8 mouse cellular contexts compared by ENCODE assay signal in genomic region chr11:24049226-24050031, GRCm38 (mm10). TPM values are rescaled to one million over a fixed set of nuclear protein-coding genes. Genes with fewer than 3 reads are reported as not detected.
DNase-seq lines count a peak whose midpoint lies in the region; ATAC-seq lines count a peak whose summit lies in the region.

No protein-coding gene starts in this region.

- peak; percentile 82 for ATAC-seq in intestine, embryonic 15.5 days
- no peak for ATAC-seq in inflammation-experienced regulatory T-cells, adult 6 months

- no peak overlapping the region for H3K27ac ChIP-seq in intestine, embryonic 15.5 days
- peak overlapping the region; percentile 89 for H3K27ac ChIP-seq in midbrain, embryonic 10.5 days (replicated peaks)

- peak; percentile 64 to 93 for DNase-seq in adrenal gland, adult (ENCODE audit: inconsistent age in 2 of 2, low spot score in 1 of 2)
- DNase-seq in embryo, embryonic 10 days (ENCODE audit: low spot score), result peak; percentile 92
- peak; percentile 76 for DNase-seq in gastrocnemius, postnatal 14 days
- DNase-seq in left cerebral cortex, postnatal 25 days (ENCODE audit: low spot score in 2 of 2), result peak; percentile 84 to 85
- DNase-seq in midbrain, embryonic 10.5 days (ENCODE audit: low spot score), result peak; percentile 92
- DNase-seq in right cerebral cortex, postnatal 4 days, result peak; percentile 92

- H3K36me3 ChIP-seq in intestine, embryonic 15.5 days, result no peaks in the 10 kb centered on the region
- H3K36me3 ChIP-seq in midbrain, embryonic 10.5 days, result no peaks in the 10 kb centered on the region

- no peaks in the 10 kb centered on the region for H3K27me3 ChIP-seq in intestine, embryonic 15.5 days (replicated peaks)
- peaks cover 34% of the 10 kb centered on the region for H3K27me3 ChIP-seq in midbrain, embryonic 10.5 days (ENCODE audit: low read depth, poor library complexity, severe bottlenecking)

- 0 out of 2 replicates have a peak, but pooled peaks cover 3% of the 10 kb centered on the region for H3K4me1 ChIP-seq in intestine, embryonic 15.5 days (replicated peaks)
- peaks cover 5% of the 10 kb centered on the region for H3K4me1 ChIP-seq in midbrain, embryonic 10.5 days

- H3K9ac ChIP-seq in intestine, embryonic 15.5 days, result peak overlapping the region; percentile 60

- H3K9me3 ChIP-seq in intestine, embryonic 15.5 days, result no peaks in the 10 kb centered on the region
- no peaks in the 10 kb centered on the region for H3K9me3 ChIP-seq in midbrain, embryonic 10.5 days (replicated peaks)

- intact Hi-C loops in gastrocnemius, postnatal 14 days (cut with DNase I; ENCODE audit: low total_unique reads), result no loop called here
- intact Hi-C loops in left cerebral cortex, postnatal 25 days (cut with DNase I), result loop anchor here (5.0 kb wide), 1 partner anchor 72 kb away; no protein-coding TSS in a partner anchor

- H3K4me2 ChIP-seq in intestine, embryonic 15.5 days (replicated peaks), result peak overlapping the region; percentile 78

- H3K4me3 ChIP-seq in intestine, embryonic 15.5 days (replicated peaks), result peak overlapping the region; percentile 56
- peak overlapping the region; percentile 57 for H3K4me3 ChIP-seq in midbrain, embryonic 10.5 days

- 5% methylated on average over 28 of the region's 28 CpGs for WGBS in intestine, embryonic 15.5 days
- WGBS in midbrain, embryonic 10.5 days, result 5% methylated on average over 28 of the region's 28 CpGs

RNA-seq across cellular contexts. Expression of gene A830031A19Rik, which starts 25.4 kb away (rescaled TPM):
- total RNA-seq in gastrocnemius, postnatal 14 days (2021), result not detected
- polyA plus RNA-seq in intestine, embryonic 15.5 days (2015; fragmentation: Nextera tagmentation; extraction: Ambion mirVana), result not detected in 2 replicates
- total RNA-seq in left cerebral cortex, postnatal 25 days (2021), result 1 to 10 TPM; 1.0 to 1.4 TPM
- polyA plus RNA-seq in midbrain, embryonic 10.5 days (2016; fragmentation: Nextera tagmentation; extraction: Ambion mirVana), result not detected in 2 replicates
- polyA plus RNA-seq in inflammation-experienced regulatory T-cells, adult 6 months (2017; shearing (Covaris generic)), result not detected

RNA-seq across cellular contexts. Expression of gene Bcl11a, which starts 28.4 kb away (rescaled TPM):
- total RNA-seq in gastrocnemius, postnatal 14 days (2021), result under 1 TPM; 0.04 to 0.18 TPM
- 17.3 and 19.7 TPM in 2 replicates for polyA plus RNA-seq in intestine, embryonic 15.5 days (2015; fragmentation: Nextera tagmentation; extraction: Ambion mirVana)
- total RNA-seq in left cerebral cortex, postnatal 25 days (2021), result 100 to 1,000 TPM in 1 of 2 experiments, 10 to 100 TPM in 1; 94.7 to 104 TPM
- 15.8 and 33.2 TPM in 2 replicates for polyA plus RNA-seq in midbrain, embryonic 10.5 days (2016; fragmentation: Nextera tagmentation; extraction: Ambion mirVana)
- polyA plus RNA-seq in inflammation-experienced regulatory T-cells, adult 6 months (2017; shearing (Covaris generic)), result under 1 TPM; 0.35 to 0.51 (median 0.44) TPM

Comparison
In these comparisons a context has a peak if more than half of its experiments do, and no peak if none do; other contexts are left out.
1. RNA of gene Bcl11a, which starts 28.4 kb away (polyA plus RNA-seq): 17.3 to 19.7 TPM in intestine, embryonic 15.5 days and 15.8 to 33.2 TPM in midbrain, embryonic 10.5 days; 0.35 to 0.51 TPM in inflammation-experienced regulatory T-cells, adult 6 months; every median in the first group is over 10 times any median in the second.
2. Peak in every context shown above with its lines, with median percentiles within 50 percentile points of each other: DNase-seq.